Mouse (Mus musculus) MEL (cell line): Measurements from ENCODE around the gene Gcdh. TPM values are rescaled to one million over a fixed set of nuclear protein-coding genes. Genes with fewer than 3 reads are reported as not detected.

Experiments
- DNase-seq: peaks from one replicate; pipeline ENCODE4 v3.0.0; 2011; ENCODE audit warnings: low read depth, low spot score
- H3K27ac ChIP-seq: 2 replicates; pipeline ENCODE4 v1.5.1; 2012; ENCODE audit warnings: low read depth, mild to moderate bottlenecking, control low read depth, low read length, moderate library complexity; ENCODE audit not compliant: control insufficient read depth
- H3K27me3 ChIP-seq, 2 experiments: fragments of 150-350 bp in 1 of 2; sonication (generic) in 1 of 2; 2 replicates each; pipeline ENCODE4 v1.6.1; 2012; ENCODE audit warnings: low read length in 2 of 2, mild to moderate bottlenecking in 2 of 2, improper control_type of control experiment in 1 of 2, moderate library complexity in 1 of 2; ENCODE audit not compliant: insufficient read depth in 2 of 2, control insufficient read depth in 1 of 2
- H3K36me3 ChIP-seq, 2 experiments: 2 replicates each; pipeline ENCODE4 v1.6.1; 2012 to 2014; ENCODE audit warnings: low read length in 2 of 2, improper control_type of control experiment in 1 of 2, inconsistent platforms in 1 of 2, mild to moderate bottlenecking in 1 of 2; ENCODE audit not compliant: insufficient read depth in 2 of 2, control insufficient read depth in 1 of 2
- H3K4me1 ChIP-seq, 2 experiments: fragments of 150-350 bp in 1 of 2; sonication (generic) in 1 of 2; 2 replicates each; pipeline ENCODE4 v1.6.1; 2012; ENCODE audit warnings: low read length in 2 of 2, improper control_type of control experiment in 1 of 2, mild to moderate bottlenecking in 1 of 2; ENCODE audit not compliant: insufficient read depth in 2 of 2, control insufficient read depth in 1 of 2
- H3K4me3 ChIP-seq, 2 experiments: fragments of 150-350 bp in 1 of 2; sonication (generic) in 1 of 2; 2 replicates each; pipeline ENCODE4 v1.5.1; 2012; ENCODE audit warnings: low read depth in 2 of 2, low read length in 2 of 2, mild to moderate bottlenecking in 2 of 2, moderate library complexity in 2 of 2, control low read depth in 1 of 2, improper control_type of control experiment in 1 of 2; ENCODE audit not compliant: control insufficient read depth in 1 of 2, insufficient read depth in 1 of 2
- H3K79me2 ChIP-seq: 2 replicates; pipeline ENCODE4 v1.6.1; 2012; ENCODE audit warnings: mild to moderate bottlenecking, low read length, moderate library complexity; ENCODE audit not compliant: control insufficient read depth, poor library complexity, insufficient read depth
- H3K9ac ChIP-seq: 2 replicates; pipeline ENCODE4 v1.6.1; 2012; ENCODE audit warnings: low read depth, mild to moderate bottlenecking, control low read depth, low read length, moderate library complexity; ENCODE audit not compliant: control insufficient read depth, poor library complexity, severe bottlenecking
- H3K9me3 ChIP-seq: fragments of 150-350 bp; sonication (generic); replicated peaks from 2 replicates; pipeline ENCODE4 v1.6.1; 2012; ENCODE audit warnings: mild to moderate bottlenecking, low read length, improper control_type of control experiment, moderate library complexity; ENCODE audit not compliant: insufficient read depth
- BHLHE40 ChIP-seq: IDR thresholded peaks from 2 replicates; pipeline ENCODE4 v1.6.1; 2012; ENCODE audit warnings: low read depth, mild to moderate bottlenecking, inconsistent platforms, low read length, improper control_type of control experiment, borderline replicate concordance
- CHD1 ChIP-seq: IDR thresholded peaks from 2 replicates; pipeline ENCODE4 v1.6.1; 2012; ENCODE audit warnings: low read depth, mild to moderate bottlenecking, inconsistent platforms, low read length, improper control_type of control experiment
- CHD2 ChIP-seq: IDR thresholded peaks from 2 replicates; pipeline ENCODE4 v1.6.1; 2011; ENCODE audit warnings: low read length, improper control_type of control experiment
- CTCF ChIP-seq, 3 experiments: IDR thresholded peaks in 2 of 3; conservative IDR thresholded peaks in 1 of 3; 2 replicates each; pipeline ENCODE4 v1.5.1; 2011 to 2012; ENCODE audit warnings: low read length in 3 of 3, low read depth in 2 of 3, mild to moderate bottlenecking in 2 of 3, improper control_type of control experiment in 1 of 3, inconsistent platforms in 1 of 3, mixed read lengths in 1 of 3, moderate library complexity in 1 of 3; ENCODE audit not compliant: control insufficient read depth in 1 of 3, insufficient read depth in 1 of 3, poor library complexity in 1 of 3, severe bottlenecking in 1 of 3
- E2F4 ChIP-seq: IDR thresholded peaks from 2 replicates; pipeline ENCODE4 v1.6.1; 2011; ENCODE audit warnings: low read depth, low read length, improper control_type of control experiment, borderline replicate concordance
- ELF1 ChIP-seq: IDR thresholded peaks from 2 replicates; pipeline ENCODE4 v1.6.1; 2014; ENCODE audit warnings: low read depth, mild to moderate bottlenecking, inconsistent platforms, low read length, improper control_type of control experiment, moderate library complexity
- EP300 ChIP-seq, 2 experiments: IDR thresholded peaks; 2 replicates each; pipeline ENCODE4 v1.6.1; 2011; ENCODE audit warnings: improper control_type of control experiment in 2 of 2, low read length in 2 of 2, low read depth in 1 of 2, mild to moderate bottlenecking in 1 of 2
- ETS1 ChIP-seq: IDR thresholded peaks from 2 replicates; pipeline ENCODE4 v1.6.1; 2012; ENCODE audit warnings: low read depth, mild to moderate bottlenecking, inconsistent platforms, low read length, improper control_type of control experiment, moderate library complexity
- GABPA ChIP-seq: IDR thresholded peaks from 2 replicates; pipeline ENCODE4 v1.6.1; 2012; ENCODE audit warnings: low read depth, mild to moderate bottlenecking, inconsistent platforms, low read length, improper control_type of control experiment, moderate library complexity
- GATA1 ChIP-seq: IDR thresholded peaks from 2 replicates; pipeline ENCODE4 v1.6.1; 2011; ENCODE audit warnings: low read depth, low read length, improper control_type of control experiment
- HCFC1 ChIP-seq: IDR thresholded peaks from 2 replicates; pipeline ENCODE4 v1.6.1; 2012; ENCODE audit warnings: low read depth, mild to moderate bottlenecking, inconsistent platforms, low read length, improper control_type of control experiment, moderate library complexity
- JUND ChIP-seq: IDR thresholded peaks from 2 replicates; pipeline ENCODE4 v1.6.1; 2011; ENCODE audit warnings: low read depth, mild to moderate bottlenecking, improper control_type of control experiment, low read length
- KAT2A ChIP-seq: conservative IDR thresholded peaks from 2 replicates; pipeline ENCODE4 v1.6.1; 2012; ENCODE audit warnings: low read depth, low read length, improper control_type of control experiment, inconsistent platforms
- MAFK ChIP-seq: IDR thresholded peaks from 2 replicates; pipeline ENCODE4 v1.6.1; 2011; ENCODE audit warnings: low read depth, mild to moderate bottlenecking, low read length, improper control_type of control experiment, borderline replicate concordance
- MAZ ChIP-seq: IDR thresholded peaks from 2 replicates; pipeline ENCODE4 v1.6.1; 2012; ENCODE audit warnings: low read depth, mild to moderate bottlenecking, inconsistent platforms, low read length, improper control_type of control experiment
- MEF2A ChIP-seq: IDR thresholded peaks from 2 replicates; pipeline ENCODE4 v1.6.1; 2014; ENCODE audit warnings: low read depth, mild to moderate bottlenecking, inconsistent platforms, low read length, improper control_type of control experiment; ENCODE audit not compliant: poor library complexity, insufficient replicate concordance, severe bottlenecking; ENCODE audit errors: extremely low read depth
- MXI1 ChIP-seq: IDR thresholded peaks from 2 replicates; pipeline ENCODE4 v1.6.1; 2011; ENCODE audit warnings: mild to moderate bottlenecking, low read depth, low read length, improper control_type of control experiment
- MYC ChIP-seq: IDR thresholded peaks from 2 replicates; pipeline ENCODE4 v1.6.1; 2011; ENCODE audit warnings: low read depth, mild to moderate bottlenecking, low read length, improper control_type of control experiment, moderate library complexity
- NELFE ChIP-seq: IDR thresholded peaks from 2 replicates; pipeline ENCODE4 v1.6.1; 2011; ENCODE audit warnings: low read depth, low read length, improper control_type of control experiment
- NRF1 ChIP-seq: IDR thresholded peaks from 2 replicates; pipeline ENCODE4 v1.6.1; 2014; ENCODE audit warnings: low read depth, mild to moderate bottlenecking, inconsistent platforms, low read length, improper control_type of control experiment, moderate library complexity; ENCODE audit not compliant: poor library complexity, insufficient read depth, severe bottlenecking
- POLR2A ChIP-seq, 2 experiments: IDR thresholded peaks; 2 replicates each; pipeline ENCODE4 v1.6.1; 2011 to 2012; ENCODE audit warnings: low read length in 2 of 2, mild to moderate bottlenecking in 2 of 2, control low read depth in 1 of 2, improper control_type of control experiment in 1 of 2, low read depth in 1 of 2, moderate library complexity in 1 of 2; ENCODE audit not compliant: control insufficient read depth in 1 of 2, insufficient read depth in 1 of 2, poor library complexity in 1 of 2
- POLR2AphosphoS2 ChIP-seq: IDR thresholded peaks from 2 replicates; pipeline ENCODE4 v1.6.1; 2011; ENCODE audit warnings: low read length, improper control_type of control experiment
- POLR2AphosphoS5 ChIP-seq: IDR thresholded peaks from 2 replicates; pipeline ENCODE4 v1.6.1; 2012; ENCODE audit warnings: low read depth, borderline replicate concordance, mild to moderate bottlenecking, inconsistent platforms, low read length, moderate library complexity, mixed read lengths
- RAD21 ChIP-seq: IDR thresholded peaks from 2 replicates; pipeline ENCODE4 v1.6.1; 2011; ENCODE audit warnings: mild to moderate bottlenecking, low read depth, low read length, improper control_type of control experiment
- SIN3A ChIP-seq: IDR thresholded peaks from 2 replicates; pipeline ENCODE4 v1.6.1; 2012; ENCODE audit warnings: low read length, improper control_type of control experiment, inconsistent platforms
- SMC3 ChIP-seq: IDR thresholded peaks from 2 replicates; pipeline ENCODE4 v1.6.1; 2011; ENCODE audit warnings: low read depth, low read length, improper control_type of control experiment
- TAL1 ChIP-seq: IDR thresholded peaks from 2 replicates; pipeline ENCODE4 v1.6.1; 2012; ENCODE audit warnings: mild to moderate bottlenecking, inconsistent platforms, low read length, moderate library complexity, mixed read lengths
- TBP ChIP-seq: IDR thresholded peaks from 2 replicates; pipeline ENCODE4 v1.8.0; 2011; ENCODE audit warnings: low read depth, low read length, improper control_type of control experiment
- TCF12 ChIP-seq: IDR thresholded peaks from 2 replicates; pipeline ENCODE4 v1.6.1; 2014; ENCODE audit warnings: low read depth, mild to moderate bottlenecking, inconsistent platforms, low read length, improper control_type of control experiment, moderate library complexity
- UBTF ChIP-seq: IDR thresholded peaks from 2 replicates; pipeline ENCODE4 v1.6.1; 2012; ENCODE audit warnings: low read depth, mild to moderate bottlenecking, inconsistent platforms, low read length, improper control_type of control experiment, moderate library complexity, borderline replicate concordance; ENCODE audit not compliant: insufficient read depth
- USF1 ChIP-seq: IDR thresholded peaks from 2 replicates; pipeline ENCODE4 v1.6.1; 2014; ENCODE audit warnings: low read depth, mild to moderate bottlenecking, inconsistent platforms, low read length, improper control_type of control experiment, moderate library complexity
- USF2 ChIP-seq, 2 experiments: IDR thresholded peaks; 2 replicates each; pipeline ENCODE4 v1.6.1; 2011 to 2012; ENCODE audit warnings: improper control_type of control experiment in 2 of 2, low read length in 2 of 2, borderline replicate concordance in 1 of 2, inconsistent platforms in 1 of 2, low read depth in 1 of 2, mild to moderate bottlenecking in 1 of 2; ENCODE audit not compliant: insufficient read depth in 1 of 2
- ZC3H11A ChIP-seq: IDR thresholded peaks from 2 replicates; pipeline ENCODE4 v1.6.1; 2012; ENCODE audit warnings: low read depth, mild to moderate bottlenecking, inconsistent platforms, low read length, improper control_type of control experiment
- ZKSCAN1 ChIP-seq: IDR thresholded peaks from 2 replicates; pipeline ENCODE4 v1.6.1; 2012; ENCODE audit warnings: low read depth, mild to moderate bottlenecking, inconsistent platforms, low read length, improper control_type of control experiment, moderate library complexity
- ZMIZ1 ChIP-seq: IDR thresholded peaks from 2 replicates; pipeline ENCODE4 v1.6.1; 2012; ENCODE audit warnings: low read depth, mild to moderate bottlenecking, inconsistent platforms, low read length, improper control_type of control experiment, moderate library complexity
- ZNF384 ChIP-seq: IDR thresholded peaks from 2 replicates; pipeline ENCODE4 v1.6.1; 2012; ENCODE audit warnings: low read depth, mild to moderate bottlenecking, inconsistent platforms, low read length, improper control_type of control experiment
- polyA plus RNA-seq, 2 experiments: library from polyadenylated mRNA; stranded (reverse) in 1 of 2; unstranded in 1 of 2; fragments of >175 nt in 1 of 2; fragments of >200 nt in 1 of 2; gene quantifications; 2 replicates each; pipeline versions ENCODE4 v1.2.1 to v1.2.4; 2012; ENCODE audit warnings: low replicate concordance in 2 of 2, low read depth in 1 of 2; ENCODE audit not compliant: insufficient read length in 2 of 2, insufficient read depth in 1 of 2, missing spikeins in 1 of 2
- total RNA-seq: library from RNA; depleted of rRNA; stranded (reverse); fragments of 300-350 nt; gene quantifications from 2 replicates; pipeline ENCODE4 v1.2.3, GENCODE M21; 2012

Gene Gcdh
- total and polyA plus RNA-seq, 3 experiments: 10.7 to 17.3 TPM; not detected in 1

DNA sequence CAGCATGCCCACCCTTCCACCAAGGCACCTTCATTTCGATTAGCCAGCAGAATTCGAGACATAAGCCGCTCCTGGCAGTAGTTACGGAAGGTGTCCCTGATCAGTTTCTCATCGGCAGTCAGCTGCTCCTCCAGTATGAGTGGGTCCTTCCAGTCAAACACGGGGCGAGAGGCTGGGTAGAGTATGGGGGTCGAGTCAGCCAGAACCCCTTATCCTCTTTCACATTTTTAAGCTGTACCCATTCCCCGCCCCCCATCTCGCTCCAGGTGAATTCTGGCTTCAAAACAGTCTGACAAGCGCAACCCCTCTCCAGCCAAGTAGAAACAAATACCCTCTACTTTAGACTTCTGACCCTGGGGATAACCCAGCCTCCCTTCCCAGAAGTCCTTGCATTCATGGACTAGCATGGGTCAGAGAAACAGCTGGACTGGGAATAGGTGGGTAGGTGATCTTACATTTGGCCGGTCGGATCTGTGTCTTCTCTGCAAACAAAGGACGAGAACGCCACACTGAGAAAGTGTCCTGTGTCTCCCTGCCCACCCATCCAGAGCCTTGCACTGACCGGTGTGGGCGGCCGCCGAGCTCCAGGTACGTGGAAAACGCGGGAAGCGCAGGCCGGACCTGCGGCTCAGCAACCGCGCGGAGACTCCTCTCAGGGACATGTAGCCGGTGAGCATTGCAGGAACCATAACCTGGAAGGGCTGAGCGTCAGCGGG, 570 bp downstream of the Gcdh start:
- H3K27ac ChIP-seq: peak overlapping the region; percentile 18; the same call in 1 of the 2 replicates
- H3K9ac ChIP-seq: peak overlapping the region; percentile 72
- H3K4me1 ChIP-seq: peaks cover 10 to 31% of the 10 kb centered on the region in 2 experiments
- no peak for TF ChIP-seq HCFC1
- no peak for TF ChIP-seq MAFK
- no peak for TF ChIP-seq CTCF (IDR thresholded peaks at IDR 0.05 in 2 of 3, conservative IDR thresholded peaks at IDR 0.05 in 1 of 3; ENCODE audit: control insufficient read depth in 1 of 3, insufficient read depth in 1 of 3, low read depth in 2 of 3, low read length in 3 of 3, poor library complexity in 1 of 3, severe bottlenecking in 1 of 3)
- TF ChIP-seq GABPA: no peak
- TF ChIP-seq TCF12: no peak
- no peak for TF ChIP-seq E2F4
- 0 out of 2 replicates have a peak, but pooled peaks have one; percentile 2 for TF ChIP-seq NELFE
- no peak for TF ChIP-seq UBTF
- no peak for TF ChIP-seq POLR2AphosphoS5
- TF ChIP-seq ZKSCAN1: no peak
- peak; percentile 8; the same call in 1 of the 2 replicates for TF ChIP-seq MXI1
- TF ChIP-seq NRF1: no peak
- no peak for TF ChIP-seq JUND
- TF ChIP-seq TBP: no peak
- no peak for TF ChIP-seq USF1
- TF ChIP-seq EP300 (IDR thresholded peaks at IDR 0.05; ENCODE audit: low read depth in 1 of 2, low read length in 2 of 2): no peak
- no peak for TF ChIP-seq TAL1
- TF ChIP-seq SIN3A: no peak
- no peak for TF ChIP-seq ZC3H11A
- 0 out of 2 replicates have a peak, but pooled peaks have one; percentile 30 for TF ChIP-seq GATA1
- TF ChIP-seq POLR2A (IDR thresholded peaks at IDR 0.05; ENCODE audit: control insufficient read depth in 1 of 2, insufficient read depth in 1 of 2, low read depth in 1 of 2, low read length in 2 of 2, poor library complexity in 1 of 2): no peak
- no peak for TF ChIP-seq ZNF384
- TF ChIP-seq ELF1: no peak
- TF ChIP-seq RAD21: no peak
- no peak for TF ChIP-seq SMC3
- 0 out of 2 replicates have a peak, but pooled peaks have one; percentile 75 for TF ChIP-seq CHD1
- TF ChIP-seq POLR2AphosphoS2: no peak
- no peak for TF ChIP-seq BHLHE40
- no peak for TF ChIP-seq KAT2A
- no peak for TF ChIP-seq USF2 (IDR thresholded peaks at IDR 0.05; ENCODE audit: borderline replicate concordance in 1 of 2, insufficient read depth in 1 of 2, low read depth in 1 of 2, low read length in 2 of 2)
- TF ChIP-seq MYC: no peak
- TF ChIP-seq ZMIZ1: no peak
- no peak for TF ChIP-seq MAZ
- peak; percentile 59 for TF ChIP-seq ETS1
- no peak for TF ChIP-seq CHD2
- TF ChIP-seq MEF2A: no peak

More for the DNA sequence above, 570 bp downstream of the Gcdh start:
- H3K36me3 ChIP-seq: peaks cover under 1 to 18% of the 10 kb centered on the region in 2 experiments
- peaks cover 4% of the 10 kb centered on the region; the same call in 1 of the 2 replicates for H3K79me2 ChIP-seq
- peak overlapping the region; percentile 55 to 76 for H3K4me3 ChIP-seq
- DNase-seq: peak; percentile 35
- H3K27me3 ChIP-seq: no peaks in the 10 kb centered on the region
- no peaks in the 10 kb centered on the region for H3K9me3 ChIP-seq
